In genomic region chr12:33928331-33929192, GRCm38 (mm10) we compare ENCODE assay signal across 13 mouse cellular contexts. TPM values are rescaled to one million over a fixed set of nuclear protein-coding genes. Genes with fewer than 3 reads are reported as not detected.
DNase-seq lines count a peak whose midpoint lies in the region; ATAC-seq lines count a peak whose summit lies in the region.
"Had no signal": no experiment of that assay in that cellular context is flagged by ENCODE, and none has a peak within 500 bp of the region (broad histone marks: within the 10 kb centered on the region; RNA-seq: fewer than 3 reads in every experiment).

TSS of gene Ferd3l (plus strand) at chr12:33928425.

- H3K36me3 ChIP-seq in heart, embryonic 11.5 days (ENCODE audit: control insufficient read depth, insufficient read depth, low read length) = no peaks in the 10 kb centered on the region
- H3K36me3 ChIP-seq in hindbrain, embryonic 15.5 days = no peaks in the 10 kb centered on the region
- H3K36me3 ChIP-seq in midbrain, embryonic 16.5 days (ENCODE audit: control insufficient read depth, insufficient read depth, low read length) = no peaks in the 10 kb centered on the region
- H3K36me3 ChIP-seq: liver, embryonic 13.5 days had no signal

- H3K4me3 ChIP-seq in heart, embryonic 11.5 days (ENCODE audit: low read depth, low read length) = peak within 1 kb of the TSS; percentile 28
- peak within 1 kb of the TSS; percentile 33 for H3K4me3 ChIP-seq in hindbrain, embryonic 15.5 days
- peak within 1 kb of the TSS; percentile 32 for H3K4me3 ChIP-seq in midbrain, embryonic 16.5 days (ENCODE audit: low read depth, low read length)
- H3K4me3 ChIP-seq: liver, embryonic 13.5 days had no signal

- H3K4me1 ChIP-seq in heart, embryonic 11.5 days (ENCODE audit: control insufficient read depth, insufficient read depth, low read length) = no peaks in the 10 kb centered on the region; the same call in 1 of the 2 replicates
- H3K4me1 ChIP-seq in hindbrain, embryonic 15.5 days (replicated peaks) = peaks cover 23% of the 10 kb centered on the region
- H3K4me1 ChIP-seq in midbrain, embryonic 16.5 days (ENCODE audit: control insufficient read depth, insufficient read depth, low read length) = peaks cover 8% of the 10 kb centered on the region
- H3K4me1 ChIP-seq: liver, embryonic 13.5 days had no signal

- H3K9ac ChIP-seq in heart, embryonic 11.5 days (ENCODE audit: low read depth, low read length) = no peak within 1 kb of the TSS
- H3K9ac ChIP-seq in hindbrain, embryonic 15.5 days = peak within 1 kb of the TSS; percentile 20; the same call in 1 of the 2 replicates
- peak within 1 kb of the TSS; percentile 53 for H3K9ac ChIP-seq in midbrain, embryonic 16.5 days (ENCODE audit: low read depth, low read length)
- H3K9ac ChIP-seq: liver, embryonic 13.5 days had no signal

- no peak for DNase-seq in heart, postnatal 36 days
- DNase-seq in embryo, embryonic 9.5 days (ENCODE audit: extremely low spot score) = peak; percentile 28
- no peak for DNase-seq in gastrocnemius, adult 8-10 months (ENCODE audit: low spot score in 2 of 2)
- no peak for DNase-seq in cerebellum, adult 11-12 months
- DNase-seq: adrenal gland, adult 8-10 months; liver, embryonic 13.5 days; thymus, adult 18-20 months had no signal

- intact Hi-C loops in heart, postnatal 36 days (cut with DNase I) = no loop called here

- no peak within 1 kb of the TSS for H3K27ac ChIP-seq in heart, embryonic 11.5 days (ENCODE audit: low read depth, low read length)
- H3K27ac ChIP-seq in hindbrain, embryonic 15.5 days (replicated peaks) = no peak within 1 kb of the TSS
- H3K27ac ChIP-seq in midbrain, embryonic 16.5 days (ENCODE audit: low read length) = no peak within 1 kb of the TSS
- H3K27ac ChIP-seq: liver, embryonic 13.5 days had no signal

- peak within 1 kb of the TSS; percentile 61 for H3K4me2 ChIP-seq in heart, embryonic 11.5 days
- H3K4me2 ChIP-seq in hindbrain, embryonic 15.5 days = peak within 1 kb of the TSS; percentile 62
- peak within 1 kb of the TSS; percentile 62 for H3K4me2 ChIP-seq in midbrain, embryonic 16.5 days (ENCODE audit: low read length)
- H3K4me2 ChIP-seq: liver, embryonic 13.5 days had no signal

- no peaks in the 10 kb centered on the region for H3K9me3 ChIP-seq in heart, embryonic 11.5 days (replicated peaks; ENCODE audit: control insufficient read depth, low read length)
- no peaks in the 10 kb centered on the region for H3K9me3 ChIP-seq in hindbrain, embryonic 15.5 days
- no peaks in the 10 kb centered on the region for H3K9me3 ChIP-seq in midbrain, embryonic 16.5 days (replicated peaks; ENCODE audit: control insufficient read depth, low read length, poor library complexity, severe bottlenecking)
- H3K9me3 ChIP-seq: liver, embryonic 13.5 days had no signal

- ATAC-seq in heart, embryonic 11.5 days (replicated peaks; ENCODE audit: insufficient number of reproducible peaks, low FRiP score, low TSS enrichment) = no peak
- peak; percentile 30; the same call in 1 of the 2 replicates for ATAC-seq in hindbrain, embryonic 15.5 days (ENCODE audit: low FRiP score, low read depth)
- ATAC-seq in midbrain, embryonic 16.5 days = peak; percentile 42; the same call in 1 of the 2 replicates
- no peak for ATAC-seq in CD4-positive, CD25-positive, alpha-beta regulatory T cell, adult 4 months

- H3K27me3 ChIP-seq in heart, embryonic 11.5 days (ENCODE audit: control insufficient read depth, insufficient read depth, low read length) = peaks cover 26% of the 10 kb centered on the region
- peaks cover 42% of the 10 kb centered on the region for H3K27me3 ChIP-seq in hindbrain, embryonic 15.5 days
- peaks cover 10% of the 10 kb centered on the region for H3K27me3 ChIP-seq in midbrain, embryonic 16.5 days (ENCODE audit: control insufficient read depth, insufficient read depth, low read depth, low read length)

- WGBS in heart, embryonic 11.5 days (ENCODE audit: insufficient replicate concordance) = 2% methylated on average over 39 of the region's 39 CpGs
- under 1% methylated on average over 39 of the region's 39 CpGs for WGBS in hindbrain, embryonic 15.5 days
- WGBS in midbrain, embryonic 16.5 days = under 1% methylated on average over 39 of the region's 39 CpGs

RNA-seq across cellular contexts. Expression of gene Ferd3l, which starts in this region (rescaled TPM):
- not detected in 2 replicates for polyA plus RNA-seq in heart, embryonic 11.5 days (2014; fragmentation: Nextera tagmentation; extraction: Ambion mirVana)
- total RNA-seq in heart, postnatal 36 days (2021) = not detected
- polyA plus RNA-seq in hindbrain, embryonic 15.5 days (2015; fragmentation: Nextera tagmentation; extraction: Ambion mirVana) = 0.67 and 0.69 TPM in 2 replicates
- polyA plus RNA-seq in midbrain, embryonic 16.5 days (2015; fragmentation: Nextera tagmentation; extraction: Ambion mirVana) = 0.43 and 1.3 TPM in 2 replicates
- not detected for polyA plus RNA-seq in CD4-positive, CD25-positive, alpha-beta regulatory T cell, adult 4 months (2017; shearing (Covaris generic))
- total RNA-seq in gastrocnemius, adult 8-10 months (2022) = not detected
- total RNA-seq: adrenal gland, adult 8-10 months; common myeloid progenitor, adult 5-6 weeks; heart, adult 8-10 months had no signal
- polyA plus RNA-seq: liver, embryonic 13.5 days had no signal

Comparison
In these comparisons a context has a peak if more than half of its experiments do, and no peak if none do; other contexts are left out.
1. Peak in ATAC-seq, H3K4me3 ChIP-seq, H3K9ac ChIP-seq and H3K4me2 ChIP-seq in hindbrain, embryonic 15.5 days; RNA of the gene not detected or under 1 TPM.